Mouse (Mus musculus): ENCODE measurements around the gene Hinfp. TPM values are rescaled to one million over a fixed set of nuclear protein-coding genes. Genes with fewer than 3 reads are reported as not detected.
A peak's percentile ranks its signal among the peaks of the same experiment; 100 is the strongest.
"Not testable (repeated sequence)": the region's sequence is repeated elsewhere in the genome, so short reads cannot be mapped to it uniquely, and the experiment has no call there.

Hinfp gene
- total RNA-seq, 2 experiments from 2014 or later, result 11.2 to 13.7 TPM

GRCm38 (mm10) chr9:44313476-44314256 lies 8.2 kb upstream of the Hinfp start:
- no peak for DNase-seq (ENCODE audit: low spot score in 2 of 2)

DNA sequence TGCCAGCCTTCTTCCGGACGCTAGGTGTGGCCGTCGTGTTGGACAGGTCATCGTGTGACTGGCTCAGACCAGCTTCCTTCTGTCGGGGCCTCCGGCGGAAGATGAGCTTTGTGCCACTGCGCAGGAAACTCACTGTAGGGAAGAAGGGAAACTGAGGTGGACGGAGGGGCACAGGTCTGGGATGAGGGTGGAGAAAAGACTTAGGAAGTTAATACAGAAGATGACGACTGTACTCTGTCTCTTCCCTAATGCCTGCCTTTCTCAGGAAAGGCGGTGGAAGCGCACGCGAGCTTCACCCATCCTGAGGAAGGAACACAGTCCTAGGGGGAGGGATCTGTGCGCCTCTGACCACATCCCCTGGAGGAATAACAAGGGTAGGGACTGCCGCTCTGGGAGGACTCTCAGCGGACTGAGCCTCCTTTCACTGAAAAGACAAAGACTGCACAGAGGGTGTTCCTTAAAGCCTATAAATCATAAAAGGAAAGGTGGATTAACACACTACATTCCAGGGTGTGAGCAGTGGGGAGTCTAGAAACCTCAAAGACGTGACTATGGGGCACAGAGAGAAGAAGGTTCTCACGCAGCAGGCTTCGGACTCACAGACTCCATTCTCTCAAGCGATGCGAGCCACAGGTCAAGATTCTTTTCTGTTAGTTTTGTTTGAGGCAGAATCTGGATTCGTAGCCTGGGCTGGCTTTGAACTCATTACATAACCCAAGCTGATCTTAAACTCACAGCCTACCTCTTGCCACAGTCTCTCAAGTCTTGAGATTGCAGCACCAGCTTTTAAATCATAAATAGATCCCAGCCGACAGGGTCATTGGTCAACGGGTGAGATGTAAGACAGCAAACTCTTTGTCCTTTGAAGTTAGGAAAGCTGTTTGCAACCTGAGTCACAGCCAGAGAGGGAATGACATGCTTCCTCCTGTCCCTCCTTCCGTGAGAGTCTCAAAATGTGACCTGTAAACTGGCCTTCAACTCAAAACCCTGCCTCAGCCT lies 6.0 kb upstream of the Hinfp start:
- no peak for DNase-seq (ENCODE audit: low spot score in 2 of 2)

- DNase-seq (ENCODE audit: low spot score in 2 of 2), result no peak
Measured at GRCm38 (mm10) chr9:44310750-44311135, 5.3 kb upstream of the Hinfp start.

DNA sequence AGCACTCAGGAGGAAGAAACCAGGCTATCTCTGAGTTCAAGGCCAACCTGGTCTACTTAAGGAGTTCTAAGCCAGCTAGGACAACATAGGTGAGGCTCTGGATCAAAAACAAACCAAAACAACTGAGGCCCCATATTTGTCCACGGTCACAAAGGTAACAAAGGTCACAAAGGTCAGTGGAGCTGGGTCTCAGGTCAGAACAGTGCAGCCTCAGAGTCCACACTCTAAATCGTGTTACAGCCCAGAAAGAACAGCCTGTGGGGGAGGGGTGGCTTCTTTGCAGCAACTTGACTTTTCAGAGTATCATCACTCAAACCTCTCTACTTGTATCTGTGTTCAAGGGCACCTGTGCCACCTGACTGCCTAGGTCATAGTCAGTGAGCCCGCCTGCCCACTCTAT lies 4.3 kb upstream of the Hinfp start:
- DNase-seq (ENCODE audit: low spot score in 2 of 2), result no peak

GRCm38 (mm10) chr9:44307248-44307647 lies 1.8 kb upstream of the Hinfp start:
- no peak for DNase-seq (ENCODE audit: low spot score in 2 of 2)

GRCm38 (mm10) chr9:44306532-44306931 lies 1.1 kb upstream of the Hinfp start:
- no peak for DNase-seq (ENCODE audit: low spot score in 2 of 2)

DNA sequence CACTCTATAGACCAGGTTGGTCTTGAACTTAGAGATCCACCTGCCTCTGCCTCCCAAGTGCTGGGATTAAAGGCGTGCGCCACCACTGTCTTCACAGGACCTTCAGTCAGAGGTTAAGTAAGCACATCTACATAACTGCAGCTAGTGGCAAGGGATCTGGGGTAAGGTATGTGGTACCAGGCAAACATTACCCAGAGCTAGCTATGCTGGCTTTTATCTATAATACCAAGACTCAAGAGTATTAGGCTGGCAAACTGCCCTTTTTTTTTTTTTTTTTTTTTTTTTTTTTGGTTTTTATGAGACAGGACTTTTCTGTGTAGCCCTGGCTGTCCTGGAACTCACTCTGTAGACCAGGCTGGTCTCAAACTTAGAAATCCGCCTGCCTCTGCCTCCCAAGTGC lies 5.5 kb downstream of the Hinfp start:
- DNase-seq (ENCODE audit: low spot score in 2 of 2), result not testable (repeated sequence)

- DNase-seq (ENCODE audit: low spot score in 2 of 2), result no peak
Measured at GRCm38 (mm10) chr9:44292490-44292889, 13.0 kb downstream of the Hinfp start.

DNA sequence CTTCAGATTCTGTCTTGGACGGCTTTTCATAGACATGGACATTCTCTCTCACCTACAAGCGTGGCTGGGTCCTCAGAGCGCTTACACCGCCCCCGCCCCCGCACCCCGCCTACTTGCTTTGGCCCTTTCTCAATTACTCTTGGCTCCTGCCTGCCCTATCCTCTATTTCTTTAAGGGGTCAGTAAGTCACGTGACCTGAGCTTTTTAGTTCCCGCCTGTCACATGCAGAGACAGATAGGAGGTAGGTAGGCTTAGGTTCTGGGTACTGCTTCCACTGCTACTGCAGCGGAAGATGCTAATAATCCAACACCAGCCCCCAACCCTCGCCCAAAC lies 16.5 kb downstream of the Hinfp start:
- DNase-seq (ENCODE audit: low spot score in 2 of 2), result no peak

GRCm38 (mm10) chr9:44288076-44288958 lies 17.2 kb downstream of the Hinfp start, which contains the start of gene Abcg4:
Abcg4 (minus strand) TSS chr9:44288615.
- peak in 1 of 2 experiments; percentile 23 for DNase-seq (ENCODE audit: low spot score in 2 of 2)

GRCm38 (mm10) chr9:44287401-44288075 lies 17.9 kb downstream of the Hinfp start:
- peak in 1 of 2 experiments; percentile 30 for DNase-seq (ENCODE audit: low spot score in 2 of 2)

DNA sequence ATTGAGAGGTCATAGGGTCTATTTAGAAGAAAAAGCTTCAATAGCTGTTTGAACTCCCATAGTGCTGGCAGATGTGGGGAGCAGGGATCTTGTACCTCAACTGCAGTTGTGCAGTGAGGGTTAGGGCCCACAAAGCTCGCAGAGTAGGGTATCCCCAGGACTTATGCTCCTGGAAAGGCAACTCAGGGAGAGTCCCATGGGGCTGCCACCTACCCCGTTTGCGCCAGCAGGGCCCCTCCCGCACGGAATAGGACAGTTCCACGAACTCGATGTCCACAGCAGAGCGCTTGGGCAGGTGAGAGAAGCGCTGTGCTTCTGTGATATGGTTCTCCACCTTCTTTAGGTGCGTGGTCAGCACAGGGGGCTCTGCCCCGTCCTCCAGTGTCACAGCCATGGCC lies 18.5 kb downstream of the Hinfp start:
- DNase-seq (ENCODE audit: low spot score in 2 of 2), result no peak

DNA sequence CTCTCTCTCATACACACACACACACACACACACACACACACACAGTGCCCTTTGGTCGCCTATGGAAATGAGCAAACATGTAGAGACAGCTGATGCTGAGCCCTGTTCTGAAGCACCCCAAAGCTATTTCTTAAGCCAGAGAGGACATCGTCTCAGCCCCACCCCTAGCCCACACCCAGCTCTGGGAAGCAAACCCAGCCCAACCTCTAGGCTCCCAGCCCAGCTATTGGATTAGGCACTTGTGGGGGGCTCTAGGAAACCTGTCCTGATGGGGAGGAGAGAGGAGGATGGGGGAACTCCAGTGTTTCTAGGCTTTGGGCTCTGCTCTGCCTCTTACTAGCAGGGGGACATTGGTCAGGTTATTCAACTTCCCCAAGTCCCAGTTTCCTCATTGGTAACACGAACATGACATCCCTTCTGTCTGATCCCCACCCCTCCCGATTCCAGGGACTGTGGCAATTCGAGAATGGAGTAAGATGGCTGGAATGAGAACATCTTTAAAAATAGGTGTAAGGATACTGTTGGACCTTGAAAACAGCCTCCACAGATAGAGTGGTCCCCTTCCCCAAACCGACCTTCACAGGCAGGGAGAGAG lies 19.1 kb downstream of the Hinfp start:
- no peak for DNase-seq (ENCODE audit: low spot score in 2 of 2)

GRCm38 (mm10) chr9:44283183-44283582 lies 22.3 kb downstream of the Hinfp start:
- no peak for DNase-seq (ENCODE audit: low spot score in 2 of 2)

GRCm38 (mm10) chr9:44269973-44270372 lies 35.5 kb downstream of the Hinfp start:
- DNase-seq (ENCODE audit: low spot score in 2 of 2), result no peak

- no peak for DNase-seq (ENCODE audit: low spot score in 2 of 2)
Measured at GRCm38 (mm10) chr9:44269077-44269476, 36.4 kb downstream of the Hinfp start.

- no peak for DNase-seq (ENCODE audit: low spot score in 2 of 2)
Measured at GRCm38 (mm10) chr9:44268432-44268831, 37.0 kb downstream of the Hinfp start, which contains the start of gene Nlrx1. Nlrx1 (minus strand) TSS chr9:44268599.

DNA sequence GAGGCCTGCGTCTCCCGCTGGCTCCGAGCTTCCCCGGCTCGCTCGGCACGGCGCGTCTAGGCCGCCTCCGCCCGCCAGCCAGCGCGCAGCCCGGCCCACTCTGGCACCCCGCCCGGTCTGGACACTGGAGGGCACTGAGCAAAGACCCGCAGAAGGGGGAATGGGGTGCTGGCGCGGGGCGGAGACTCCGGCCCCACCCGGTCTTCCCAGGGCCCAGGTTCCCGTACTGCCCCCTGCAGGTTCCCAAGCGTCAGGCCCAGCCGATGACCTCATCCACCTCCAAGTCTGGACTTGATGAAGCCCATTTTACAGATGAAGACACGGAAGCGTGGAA lies 37.5 kb downstream of the Hinfp start:
- peak; percentile 92 to 93 for DNase-seq (ENCODE audit: low spot score in 2 of 2)

DNA sequence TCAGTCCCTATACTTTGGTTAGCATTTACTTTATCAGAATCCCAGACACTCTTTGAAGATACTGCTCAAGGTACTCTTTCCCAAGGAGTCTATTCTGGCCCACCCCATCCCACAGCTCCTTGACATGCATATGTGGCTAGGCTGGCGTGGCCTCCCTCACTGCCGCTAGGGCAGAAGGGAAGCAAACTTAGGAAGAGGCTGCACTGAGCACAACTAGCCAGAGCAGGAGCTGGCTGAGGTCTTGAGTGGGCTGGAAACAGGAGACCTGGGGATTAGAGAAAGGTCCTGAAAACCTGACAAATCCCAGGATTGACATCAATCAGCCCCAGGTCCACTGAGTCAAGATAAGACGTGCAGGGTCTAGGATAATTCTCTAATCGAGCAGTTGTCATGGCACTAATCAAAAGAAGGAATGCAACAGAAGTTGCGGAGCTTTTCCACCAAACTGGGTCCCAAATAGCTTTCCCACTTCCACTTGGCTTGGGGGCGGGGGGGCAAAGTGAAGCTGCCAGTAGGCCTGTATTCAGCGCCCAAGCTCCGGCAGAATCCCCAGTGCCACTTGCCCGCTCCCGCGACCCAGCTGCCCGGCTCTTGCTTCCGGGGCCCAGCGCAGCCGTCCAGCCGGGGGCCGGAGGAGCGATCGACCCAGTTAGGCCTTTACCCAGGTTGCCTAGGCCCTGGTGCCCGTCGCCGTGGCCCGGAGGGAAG lies 38.0 kb downstream of the Hinfp start:
- DNase-seq (ENCODE audit: low spot score in 2 of 2), result peak in 1 of 2 experiments; percentile 51
